Mouse (Mus musculus) CH12.LX (cell line): ENCODE data around the gene Ifi27l2b. TPM values are rescaled to one million over a fixed set of nuclear protein-coding genes. Genes with fewer than 3 reads are reported as not detected.

Experiments used
- DNase-seq: peaks from one replicate; pipeline ENCODE4 v3.0.0-alpha.2; 2013; ENCODE audit errors: extremely low read depth
- H3K27ac ChIP-seq: 2 replicates; pipeline ENCODE4 v1.5.1; 2012; ENCODE audit warnings: low read depth, mild to moderate bottlenecking, control low read depth, moderate library complexity; ENCODE audit not compliant: insufficient read depth
- H3K27me3 ChIP-seq: replicated peaks from 2 replicates; pipeline ENCODE3; 2012; ENCODE audit warnings: inconsistent platforms
- H3K36me3 ChIP-seq, 2 experiments: replicated peaks in 1 of 2; 2 replicates each; pipeline versions ENCODE3 to v1.6.1; 2012; ENCODE audit warnings: inconsistent platforms in 1 of 2, low read length in 1 of 2, mild to moderate bottlenecking in 1 of 2, mixed read lengths in 1 of 2, moderate library complexity in 1 of 2; ENCODE audit not compliant: control insufficient read depth in 1 of 2, insufficient read depth in 1 of 2
- H3K4me1 ChIP-seq, 2 experiments: 2 replicates each; pipeline ENCODE4 v1.6.1; 2012; ENCODE audit warnings: inconsistent platforms in 1 of 2, moderate library complexity in 1 of 2; ENCODE audit not compliant: insufficient read depth in 2 of 2, control insufficient read depth in 1 of 2
- H3K4me2 ChIP-seq: 2 replicates; pipeline ENCODE4 v1.6.1; 2012; ENCODE audit warnings: low read depth, mild to moderate bottlenecking, control low read depth; ENCODE audit not compliant: poor library complexity, insufficient read depth, severe bottlenecking
- H3K4me3 ChIP-seq, 3 experiments: fragments of 150-350 bp in 1 of 3; sonication (generic) in 1 of 3; replicated peaks in 1 of 3; 2 replicates each; pipeline versions ENCODE3 to v1.5.1; 2011 to 2012; ENCODE audit warnings: low read depth in 2 of 3, low read length in 2 of 3, mild to moderate bottlenecking in 2 of 3, moderate library complexity in 2 of 3, control low read depth in 1 of 3, improper control_type of control experiment in 1 of 3, inconsistent platforms in 1 of 3, mixed read lengths in 1 of 3; ENCODE audit not compliant: poor library complexity in 1 of 3
- H3K79me2 ChIP-seq: replicated peaks from 2 replicates; pipeline ENCODE4 v1.6.1; 2012; ENCODE audit warnings: mild to moderate bottlenecking, moderate library complexity; ENCODE audit not compliant: control insufficient read depth, poor library complexity, insufficient read depth, severe bottlenecking; ENCODE audit errors: extremely low read depth
- H3K9ac ChIP-seq: 2 replicates; pipeline ENCODE4 v1.6.1; 2012; ENCODE audit warnings: low read depth, mild to moderate bottlenecking, control low read depth, moderate library complexity; ENCODE audit not compliant: insufficient read depth
- H3K9me3 ChIP-seq: replicated peaks from 2 replicates; pipeline ENCODE3; 2012; ENCODE audit warnings: low read length, inconsistent platforms, mixed read lengths
- BHLHE40 ChIP-seq: IDR thresholded peaks from 2 replicates; pipeline ENCODE4 v1.6.1; 2011; ENCODE audit warnings: mild to moderate bottlenecking, low read depth, low read length, improper control_type of control experiment
- HCFC1 ChIP-seq: IDR thresholded peaks from 2 replicates; pipeline ENCODE4 v1.6.1; 2012; ENCODE audit warnings: low read depth, mild to moderate bottlenecking, inconsistent platforms, low read length, improper control_type of control experiment
- JUND ChIP-seq: conservative IDR thresholded peaks from 2 replicates; pipeline ENCODE4 v1.6.1; 2011; ENCODE audit warnings: low read depth, low read length, improper control_type of control experiment
- MAX ChIP-seq: IDR thresholded peaks from 2 replicates; pipeline ENCODE4 v1.6.1; 2011; ENCODE audit warnings: low read length, improper control_type of control experiment
- MAZ ChIP-seq: IDR thresholded peaks from 2 replicates; pipeline ENCODE4 v1.6.1; 2012; ENCODE audit warnings: low read depth, mild to moderate bottlenecking, inconsistent platforms, low read length, improper control_type of control experiment, moderate library complexity
- MEF2A ChIP-seq: IDR thresholded peaks from 2 replicates; pipeline ENCODE4 v1.6.1; 2014; ENCODE audit warnings: low read depth, mild to moderate bottlenecking, inconsistent platforms, low read length, improper control_type of control experiment, borderline replicate concordance
- MXI1 ChIP-seq: IDR thresholded peaks from 2 replicates; pipeline ENCODE4 v1.6.1; 2011; ENCODE audit warnings: mild to moderate bottlenecking, low read depth, low read length, improper control_type of control experiment
- PAX5 ChIP-seq: IDR thresholded peaks from 2 replicates; pipeline ENCODE4 v1.6.1; 2012; ENCODE audit warnings: low read length, inconsistent platforms, mixed read lengths
- POLR2A ChIP-seq: IDR thresholded peaks from 2 replicates; pipeline ENCODE4 v1.6.1; 2011; ENCODE audit warnings: low read depth, mild to moderate bottlenecking, improper control_type of control experiment, low read length
- SIN3A ChIP-seq: IDR thresholded peaks from 2 replicates; pipeline ENCODE4 v1.6.1; 2012; ENCODE audit warnings: low read length, improper control_type of control experiment, inconsistent platforms
- TBP ChIP-seq: conservative IDR thresholded peaks from 2 replicates; pipeline ENCODE4 v1.6.1; 2011; ENCODE audit warnings: low read depth, low read length, improper control_type of control experiment
- TCF12 ChIP-seq: IDR thresholded peaks from 2 replicates; pipeline ENCODE4 v1.6.1; 2014; ENCODE audit warnings: low read depth, mild to moderate bottlenecking, inconsistent platforms, low read length, improper control_type of control experiment
- USF1 ChIP-seq: IDR thresholded peaks from 2 replicates; pipeline ENCODE4 v1.6.1; 2014; ENCODE audit warnings: low read depth, mild to moderate bottlenecking, inconsistent platforms, low read length, improper control_type of control experiment
- USF2 ChIP-seq: conservative IDR thresholded peaks from 2 replicates; pipeline ENCODE4 v1.6.1; 2011; ENCODE audit warnings: low read depth, low read length, improper control_type of control experiment
- ZC3H11A ChIP-seq: IDR thresholded peaks from 2 replicates; pipeline ENCODE4 v1.6.1; 2012; ENCODE audit warnings: low read depth, mild to moderate bottlenecking, inconsistent platforms, low read length, improper control_type of control experiment
- dilution Hi-C: fragments of 300-500 bp; cut with MboI; formaldehyde crosslinking; loops from 2 replicates; pipeline ENCODE4 v1.14.3; 2020; ENCODE audit warnings: low sequenced_read_pairs; ENCODE audit not compliant: extremely low pct_unique_long_range_greater_than_20kb, extremely low pct_ligation_motif_present
- in situ Hi-C: fragments of 300-500 bp; cut with MboI; formaldehyde crosslinking; loops from 3 replicates; pipeline ENCODE4 v1.14.3; 2019; ENCODE audit warnings: low sequenced_read_pairs, low pct_ligation_motif_present, low pct_unique_long_range_greater_than_20kb, mixed read lengths
- polyA plus RNA-seq: library from polyadenylated mRNA; unstranded; fragments of >175 nt; gene quantifications from 2 replicates; pipeline ENCODE4 v1.2.1, GENCODE M21; 2012; ENCODE audit warnings: low read depth; ENCODE audit not compliant: insufficient read length
- total RNA-seq, 2 experiments: library from RNA; depleted of rRNA; stranded (reverse); fragments of 300-350 nt in 1 of 2; fragments of >200 nt in 1 of 2; gene quantifications; 2 replicates each; pipeline ENCODE4 v1.2.3; 2012 to 2014

The Ifi27l2b gene
- total and polyA plus RNA-seq, 3 experiments = not detected

GRCm38 (mm10) chr12:103487750-103488149 lies 30.7 kb upstream of the Ifi27l2b start:
- H3K27ac ChIP-seq = no peak overlapping the region
- H3K9me3 ChIP-seq = no peaks in the 10 kb centered on the region
- no peak for TF ChIP-seq MEF2A
- in situ Hi-C loops (no loop called here), dilution Hi-C loops (no loop called here)
- H3K4me2 ChIP-seq = no peak overlapping the region
- H3K27me3 ChIP-seq = peaks cover 12% of the 10 kb centered on the region
- no peaks in the 10 kb centered on the region for H3K36me3 ChIP-seq
- no peak overlapping the region for H3K9ac ChIP-seq
- no peak overlapping the region for H3K4me3 ChIP-seq
- no peaks in the 10 kb centered on the region for H3K79me2 ChIP-seq
- DNase-seq = no peak
- H3K4me1 ChIP-seq = peaks cover 13 to 20% of the 10 kb centered on the region in 2 experiments

GRCm38 (mm10) chr12:103487276-103487675 lies 30.3 kb upstream of the Ifi27l2b start:
- Histone ChIP-seq H3K9me3 (no peaks in the 10 kb centered on the region), H3K9ac (no peak overlapping the region), H3K4me2 (no peak overlapping the region), H3K4me3 (no peak overlapping the region), H3K27ac (no peak overlapping the region), H3K4me1 (peaks cover 13 to 15% of the 10 kb centered on the region in 2 experiments), H3K27me3 (peaks cover 12% of the 10 kb centered on the region), H3K36me3 (no peaks in the 10 kb centered on the region), H3K79me2 (no peaks in the 10 kb centered on the region)
- no peak for DNase-seq
- in situ Hi-C loops = no loop called here
- TF ChIP-seq ZC3H11A (no peak), MAZ (no peak), TBP (no peak), PAX5 (no peak)
- dilution Hi-C loops = no loop called here

- no peak overlapping the region for H3K9ac ChIP-seq
- H3K27me3 ChIP-seq = peaks cover 12% of the 10 kb centered on the region
- no peaks in the 10 kb centered on the region for H3K9me3 ChIP-seq
- no peaks in the 10 kb centered on the region for H3K36me3 ChIP-seq
- TF ChIP-seq ZC3H11A (no peak), TCF12 (no peak), JUND (no peak), USF2 (no peak), PAX5 (no peak), HCFC1 (no peak), MAX (no peak), USF1 (no peak), POLR2A (no peak), MXI1 (no peak), SIN3A (no peak), BHLHE40 (no peak)
- no peak overlapping the region for H3K4me2 ChIP-seq
- no peak overlapping the region for H3K4me3 ChIP-seq
- no peaks in the 10 kb centered on the region for H3K79me2 ChIP-seq
- DNase-seq = no peak
- peaks cover 10 to 13% of the 10 kb centered on the region in 2 experiments for H3K4me1 ChIP-seq
- dilution Hi-C loops (no loop called here), in situ Hi-C loops (no loop called here)
- H3K27ac ChIP-seq = no peak overlapping the region
These were observed 29.7 kb upstream of the Ifi27l2b start for GRCm38 (mm10) chr12:103486726-103487125.
